Comparison of ENCODE assay signal across 8 mouse cellular contexts in genomic region chr9:94482215-94482975, GRCm38 (mm10). TPM values are rescaled to one million over a fixed set of nuclear protein-coding genes. Genes with fewer than 3 reads are reported as not detected.
A peak's percentile ranks its signal among the peaks of the same experiment; 100 is the strongest.
DNase-seq lines count a peak whose midpoint lies in the region; ATAC-seq lines count a peak whose summit lies in the region.

No protein-coding gene starts in this region.

- H3K9ac ChIP-seq in limb, embryonic 12.5 days (replicated peaks) = no peak overlapping the region
- H3K9ac ChIP-seq in neural tube, embryonic 13.5 days = no peak overlapping the region

- ATAC-seq in limb, embryonic 12.5 days (ENCODE audit: insufficient number of reproducible peaks, insufficient read depth, low FRiP score, low TSS enrichment, low read depth) = peak; percentile 64; the same call in 1 of the 2 replicates
- ATAC-seq in neural tube, embryonic 13.5 days (ENCODE audit: low read depth) = peak; percentile 87
- ATAC-seq in monocyte, adult 5-6 weeks (replicated peaks; ENCODE audit: insufficient number of reproducible peaks, low FRiP score, low TSS enrichment, poor library complexity, severe bottlenecking) = no peak

- no peak overlapping the region for H3K27ac ChIP-seq in limb, embryonic 12.5 days
- no peak overlapping the region for H3K27ac ChIP-seq in limb, embryonic 10.5 days
- no peak overlapping the region for H3K27ac ChIP-seq in neural tube, embryonic 13.5 days (replicated peaks)

- no peaks in the 10 kb centered on the region for H3K27me3 ChIP-seq in limb, embryonic 12.5 days
- no peaks in the 10 kb centered on the region for H3K27me3 ChIP-seq in limb, embryonic 10.5 days (ENCODE audit: low read depth, poor library complexity, severe bottlenecking)
- H3K27me3 ChIP-seq in neural tube, embryonic 13.5 days = no peaks in the 10 kb centered on the region

- no peak overlapping the region for H3K4me2 ChIP-seq in limb, embryonic 12.5 days
- no peak overlapping the region for H3K4me2 ChIP-seq in neural tube, embryonic 13.5 days

- H3K4me3 ChIP-seq in limb, embryonic 12.5 days (replicated peaks) = no peak overlapping the region
- H3K4me3 ChIP-seq in limb, embryonic 10.5 days = no peak overlapping the region
- H3K4me3 ChIP-seq in neural tube, embryonic 13.5 days = no peak overlapping the region

- H3K4me1 ChIP-seq in limb, embryonic 12.5 days (replicated peaks) = no peaks in the 10 kb centered on the region; the same call in 1 of the 2 replicates
- no peaks in the 10 kb centered on the region for H3K4me1 ChIP-seq in limb, embryonic 10.5 days
- H3K4me1 ChIP-seq in neural tube, embryonic 13.5 days (replicated peaks) = no peaks in the 10 kb centered on the region

- DNase-seq in limb, embryonic 10.5 days (ENCODE audit: low spot score) = no peak
- peak; percentile 78 for DNase-seq in cerebellum, adult 11-12 months
- DNase-seq in frontal cortex, postnatal 10 days (ENCODE audit: low spot score in 2 of 2) = peak; percentile 31 to 36
- DNase-seq in left cerebral cortex, adult 9 months (ENCODE audit: low spot score in 2 of 2) = peak; percentile 59 to 68
- DNase-seq in thymus, postnatal 36 days = no peak

- no peaks in the 10 kb centered on the region for H3K36me3 ChIP-seq in limb, embryonic 12.5 days
- no peaks in the 10 kb centered on the region for H3K36me3 ChIP-seq in limb, embryonic 10.5 days
- H3K36me3 ChIP-seq in neural tube, embryonic 13.5 days = no peaks in the 10 kb centered on the region

- WGBS in limb, embryonic 12.5 days = 72% methylated on average over 10 of the region's 10 CpGs
- WGBS in limb, embryonic 10.5 days = 91% methylated on average over 10 of the region's 10 CpGs
- WGBS in neural tube, embryonic 13.5 days = 71% methylated on average over 10 of the region's 10 CpGs

- H3K9me3 ChIP-seq in limb, embryonic 12.5 days = no peaks in the 10 kb centered on the region
- H3K9me3 ChIP-seq in limb, embryonic 10.5 days (replicated peaks) = no peaks in the 10 kb centered on the region
- no peaks in the 10 kb centered on the region for H3K9me3 ChIP-seq in neural tube, embryonic 13.5 days

RNA-seq across cellular contexts. Expression of gene 1190002N15Rik, which starts 55.5 kb away (rescaled TPM):
- polyA plus RNA-seq in limb, embryonic 12.5 days (2016; fragmentation: Nextera tagmentation; extraction: Ambion mirVana) = 22.2 and 43.8 TPM in 2 replicates
- polyA plus RNA-seq in limb, embryonic 10.5 days (2016; fragmentation: Nextera tagmentation; extraction: Ambion mirVana) = 5.8 and 6.6 TPM in 2 replicates
- 11.5 and 13.9 TPM in 2 replicates for polyA plus RNA-seq in neural tube, embryonic 13.5 days (2015; fragmentation: Nextera tagmentation; extraction: Ambion mirVana)
- total RNA-seq in monocyte, adult 5-6 weeks (2017) = 16.3 to 31.5 TPM (median 17.6 TPM) in 3 replicates

Comparison
In these comparisons a context has a peak if more than half of its experiments do, and no peak if none do; other contexts are left out.
1. DNase-seq: peak in cerebellum, adult 11-12 months (single experiment), frontal cortex, postnatal 10 days (2 of 2) and left cerebral cortex, adult 9 months (2 of 2); none in limb, embryonic 10.5 days (single experiment) and thymus, postnatal 36 days (0 of 2).